Mouse (Mus musculus): Measurements from ENCODE around the gene Hist1h2bc. TPM values are rescaled to one million over a fixed set of nuclear protein-coding genes. Genes with fewer than 3 reads are reported as not detected.
A peak's percentile ranks its signal among the peaks of the same experiment; 100 is the strongest.
"Not testable (repeated sequence)": the region's sequence is repeated elsewhere in the genome, so short reads cannot be mapped to it uniquely, and the experiment has no call there.

The Hist1h2bc gene
- total RNA-seq (2021) = 10 to 100 TPM; 48.8 to 56.9 TPM
- long read RNA-seq, experiment 1, transcript Hist1h2bc-201 (2 exons, 1,156 nt) = major isoform, 66 of 69 reads
- long read RNA-seq, experiment 1, partial matches to known transcripts = 2 of 69 reads
- long read RNA-seq, experiment 1, other reads (novel, unspliced or antisense) = 1 of 69 reads
- long read RNA-seq, experiment 2, transcript Hist1h2bc-201 (2 exons, 1,156 nt) = major isoform, 43 of 46 reads
- long read RNA-seq, experiment 2, partial matches to known transcripts = 0 of 46 reads
- long read RNA-seq, experiment 2, other reads (novel, unspliced or antisense) = 3 of 46 reads

DNA sequence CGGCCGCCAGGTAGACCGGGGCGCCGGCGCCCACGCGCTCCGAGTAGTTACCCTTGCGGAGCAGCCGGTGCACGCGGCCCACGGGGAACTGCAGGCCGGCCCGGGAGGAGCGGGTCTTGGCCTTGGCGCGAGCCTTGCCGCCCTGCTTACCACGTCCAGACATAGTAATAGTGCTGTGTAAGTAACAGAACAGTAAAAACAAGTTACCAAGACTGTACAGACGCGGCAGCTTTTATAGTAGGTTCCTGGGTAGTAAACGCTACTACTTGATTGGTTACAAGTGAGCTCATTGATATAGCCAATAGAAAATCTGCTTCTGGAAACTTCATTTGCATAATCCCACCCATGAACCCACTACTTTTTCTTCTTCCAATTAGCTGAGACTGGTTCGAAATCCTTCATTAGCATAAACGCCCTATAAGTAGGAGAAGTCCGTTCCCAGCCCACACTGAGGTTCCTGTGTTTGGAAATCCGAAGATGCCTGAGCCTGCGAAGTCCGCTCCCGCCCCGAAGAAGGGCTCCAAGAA is at the start of gene Hist1h2bc, which contains the start of gene Hist1h2ac:
Gene Hist1h2bc (plus strand): TSS at position 445 of the 527 bp plus-strand sequence.
Gene Hist1h2ac (minus strand): TSS at position 194 of the 527 bp plus-strand sequence.
- intact Hi-C loops (cut with DNase I) = loop anchor here (2.0 to 10.0 kb wide), 5 partner anchors 51 to 1642 kb away; partner anchors contain the start of genes Hist1h1c, Hist1h1e, Hist1h2ag and Hist1h2bj

GRCm38 (mm10) chr13:23659636-23660366 is 24.2 kb upstream of the Hist1h2bc start:
- DNase-seq = no peak

More for the DNA sequence above, at the start of gene Hist1h2bc, which contains the start of gene Hist1h2ac:
- peak; percentile 73 to 77 for DNase-seq

DNA sequence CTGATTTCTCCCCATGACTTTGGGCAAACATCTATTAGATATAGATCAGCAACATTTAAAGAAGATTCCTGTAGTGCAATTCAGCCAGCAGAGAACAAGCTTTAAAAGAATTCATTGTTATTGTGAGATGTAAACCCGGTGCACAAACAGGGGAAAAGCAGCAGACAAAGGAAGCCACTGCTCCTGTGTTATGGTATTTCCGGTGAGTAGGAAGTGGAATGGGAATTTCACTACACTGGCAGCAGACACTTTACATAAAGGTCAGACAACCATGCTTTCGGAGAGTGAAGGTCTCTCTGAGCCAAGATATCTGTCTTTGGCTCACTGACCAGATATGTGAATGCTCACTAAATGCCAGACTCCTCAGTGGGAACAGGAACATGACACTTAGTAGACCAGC is 21.5 kb upstream of the Hist1h2bc start:
- no peak for DNase-seq
- intact Hi-C loops (cut with DNase I) = no loop called here

More at GRCm38 (mm10) chr13:23659636-23660366, 24.2 kb upstream of the Hist1h2bc start:
- intact Hi-C loops (cut with DNase I) = no loop called here

- DNase-seq = no peak
- intact Hi-C loops (cut with DNase I) = loop anchor here (2.0 to 10.0 kb wide), 5 partner anchors 51 to 1640 kb away; partner anchors contain the start of genes Hist1h1c, Hist1h1e, Hist1h2ag and Hist1h2bj
These were observed 1.9 kb upstream of the Hist1h2bc start for GRCm38 (mm10) chr13:23681990-23682582.

- no peak for DNase-seq
- intact Hi-C loops (cut with DNase I) = loop anchor here (2.0 to 10.0 kb wide), 5 partner anchors 52 to 1640 kb away; partner anchors contain the start of genes Hist1h1c, Hist1h1e, Hist1h2ag and Hist1h2bj
These were observed 1.4 kb upstream of the Hist1h2bc start for GRCm38 (mm10) chr13:23682623-23682946.

- not testable (repeated sequence) for DNase-seq
- intact Hi-C loops (cut with DNase I) = loop anchor here (2.0 to 10.0 kb wide), 5 partner anchors 52 to 1641 kb away; partner anchors contain the start of genes Hist1h1c, Hist1h1e, Hist1h2ag and Hist1h2bj
These were observed 848 bp upstream of the Hist1h2bc start for GRCm38 (mm10) chr13:23682947-23683754.

DNA sequence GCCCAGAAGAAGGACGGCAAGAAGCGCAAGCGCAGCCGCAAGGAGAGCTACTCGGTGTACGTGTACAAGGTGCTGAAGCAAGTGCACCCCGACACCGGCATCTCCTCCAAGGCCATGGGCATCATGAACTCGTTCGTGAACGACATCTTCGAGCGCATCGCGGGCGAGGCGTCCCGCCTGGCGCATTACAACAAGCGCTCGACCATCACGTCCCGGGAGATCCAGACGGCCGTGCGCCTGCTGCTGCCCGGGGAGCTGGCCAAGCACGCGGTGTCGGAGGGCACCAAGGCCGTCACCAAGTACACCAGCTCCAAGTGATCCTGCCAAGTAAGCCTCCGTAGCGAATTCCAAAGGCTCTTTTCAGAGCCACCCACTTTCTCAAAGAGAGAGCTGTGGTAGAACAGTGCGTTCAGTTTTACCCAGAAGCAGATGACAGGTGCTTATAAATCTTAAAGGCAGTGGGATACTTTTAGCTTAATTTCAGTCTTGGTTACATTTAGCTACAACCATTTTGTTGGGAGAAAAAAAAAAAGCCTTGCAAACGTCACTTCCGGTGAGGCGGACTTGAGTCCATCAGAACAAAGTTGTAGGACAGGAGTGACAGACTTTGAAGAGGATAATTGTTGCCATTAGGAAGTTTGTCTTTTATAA is 421 bp downstream of the Hist1h2bc start:
- DNase-seq = peak; percentile 30 to 66
- intact Hi-C loops (cut with DNase I) = loop anchor here (5.0 to 10.0 kb wide), 3 partner anchors 50 to 1642 kb away; partner anchors contain the start of genes Hist1h1c, Hist1h2ag, Hist1h2bj and Hist1h4i

GRCm38 (mm10) chr13:23685121-23685861 is 1.3 kb downstream of the Hist1h2bc start:
- DNase-seq = no peak
- intact Hi-C loops (cut with DNase I) = loop anchor here (1.0 to 10.0 kb wide), 2 partner anchors 11 to 50 kb away; partner anchors contain the start of gene Hist1h1c

GRCm38 (mm10) chr13:23685966-23686365 is 2.0 kb downstream of the Hist1h2bc start:
- DNase-seq = no peak
- intact Hi-C loops (cut with DNase I) = loop anchor here (1.0 to 10.0 kb wide), 2 partner anchors 10 to 49 kb away; partner anchors contain the start of gene Hist1h1c

GRCm38 (mm10) chr13:23687181-23687580 is 3.2 kb downstream of the Hist1h2bc start:
- intact Hi-C loops (cut with DNase I) = loop anchor here (10.0 kb wide), 1 partner anchor 48 kb away; the partner anchor contains the start of gene Hist1h1c
- no peak for DNase-seq

DNA sequence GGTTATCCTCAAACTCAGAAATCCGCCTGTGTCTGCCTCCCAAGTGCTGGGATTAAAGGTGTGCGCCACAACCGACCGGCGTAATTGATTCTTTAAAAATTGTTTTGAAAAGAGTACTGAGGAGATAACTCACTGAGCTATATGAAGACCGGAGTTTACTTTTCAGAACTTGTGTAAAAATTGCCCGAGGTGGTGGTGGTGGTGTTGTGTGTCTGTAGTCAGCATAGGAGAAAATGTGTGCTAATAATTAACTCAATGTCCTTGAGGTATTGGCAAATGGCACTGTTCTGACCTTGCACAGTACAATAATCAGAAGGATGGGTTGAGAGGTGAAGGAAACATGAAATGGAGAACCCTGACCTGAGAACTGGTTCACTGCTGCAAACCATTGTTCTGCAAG is 3.9 kb downstream of the Hist1h2bc start:
- intact Hi-C loops (cut with DNase I) = loop anchor here (10.0 kb wide), 1 partner anchor 47 kb away; the partner anchor contains the start of gene Hist1h1c
- DNase-seq = no peak

DNA sequence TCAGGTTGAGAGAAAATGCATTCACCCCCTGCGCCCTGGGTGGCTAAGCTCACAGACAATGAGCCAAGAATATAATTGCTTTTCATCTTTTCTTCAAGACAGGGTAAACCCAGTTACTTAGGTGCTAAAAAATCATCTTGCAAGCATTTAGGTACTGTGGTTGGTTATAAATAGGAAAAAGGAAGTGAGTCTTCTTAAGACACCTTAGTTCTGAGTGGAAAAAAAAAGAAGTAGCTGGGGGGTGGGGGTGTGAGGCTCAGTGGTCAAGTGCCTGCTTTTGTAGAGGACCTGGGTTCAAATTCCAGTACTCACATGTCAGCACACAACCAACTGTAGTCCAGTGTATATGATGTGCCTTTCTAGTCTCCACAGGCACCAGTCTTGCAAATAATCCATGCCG is 5.0 kb downstream of the Hist1h2bc start:
- intact Hi-C loops (cut with DNase I) = loop anchor here (10.0 kb wide), 1 partner anchor 46 kb away; the partner anchor contains the start of gene Hist1h1c
- no peak for DNase-seq

- DNase-seq = no peak
- intact Hi-C loops (cut with DNase I) = loop anchor here (10.0 kb wide), 1 partner anchor 45 kb away; the partner anchor contains the start of gene Hist1h1c
These were observed 5.5 kb downstream of the Hist1h2bc start for GRCm38 (mm10) chr13:23689459-23689858.

DNA sequence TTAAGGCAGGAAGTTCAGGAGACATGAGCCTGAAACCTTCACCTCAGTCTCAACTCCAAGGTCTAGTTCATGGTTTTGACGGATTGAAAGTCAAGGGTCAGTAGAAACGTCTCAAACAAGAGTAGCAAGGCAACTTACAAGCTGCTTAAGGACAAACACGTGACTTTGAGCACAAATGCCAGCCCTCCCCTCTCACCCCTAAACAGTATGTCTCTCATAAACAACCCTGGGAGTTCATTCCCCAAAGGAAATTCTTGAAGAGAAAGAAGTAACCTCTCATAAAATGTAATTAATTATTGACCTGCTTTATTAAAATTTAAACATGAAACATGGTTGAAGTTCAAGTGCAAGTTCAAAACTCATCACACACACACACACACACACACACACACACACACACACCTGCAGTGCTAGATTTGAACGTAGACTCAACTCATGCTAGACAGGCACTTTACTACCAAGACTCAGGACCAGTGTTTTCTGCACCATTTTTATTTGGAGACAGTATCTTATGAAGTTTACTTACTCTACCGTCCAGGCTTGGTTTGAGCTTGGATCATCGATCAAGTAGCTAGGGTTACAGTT is 9.9 kb downstream of the Hist1h2bc start:
- intact Hi-C loops (cut with DNase I) = no loop called here
- no peak for DNase-seq

DNA sequence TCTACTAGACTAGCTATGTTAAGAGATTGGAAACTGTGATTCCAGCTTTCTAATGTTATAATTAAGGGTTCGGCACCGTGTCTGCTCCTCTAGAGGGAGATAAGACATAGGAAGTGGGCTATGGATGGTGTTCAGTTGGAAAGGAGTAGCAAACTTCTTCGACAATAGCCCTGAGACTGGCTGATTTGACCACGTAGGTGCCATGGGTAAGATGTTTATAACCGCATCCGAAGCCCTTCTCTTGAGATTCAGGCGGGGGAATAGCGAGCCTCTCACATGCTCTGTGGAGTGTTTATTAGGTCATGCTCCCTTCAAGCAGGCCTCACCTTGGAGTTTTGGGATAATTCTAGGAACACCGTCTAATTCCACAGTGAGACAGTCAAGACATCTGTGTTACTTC is 11.0 kb downstream of the Hist1h2bc start:
- intact Hi-C loops (cut with DNase I) = loop anchor here (5.0 kb wide), 3 partner anchors 73 to 153 kb away; partner anchors contain the start of genes Hist1h1e, Hist1h2be, Hist1h2bh and Hist1h3f
- DNase-seq = no peak

DNA sequence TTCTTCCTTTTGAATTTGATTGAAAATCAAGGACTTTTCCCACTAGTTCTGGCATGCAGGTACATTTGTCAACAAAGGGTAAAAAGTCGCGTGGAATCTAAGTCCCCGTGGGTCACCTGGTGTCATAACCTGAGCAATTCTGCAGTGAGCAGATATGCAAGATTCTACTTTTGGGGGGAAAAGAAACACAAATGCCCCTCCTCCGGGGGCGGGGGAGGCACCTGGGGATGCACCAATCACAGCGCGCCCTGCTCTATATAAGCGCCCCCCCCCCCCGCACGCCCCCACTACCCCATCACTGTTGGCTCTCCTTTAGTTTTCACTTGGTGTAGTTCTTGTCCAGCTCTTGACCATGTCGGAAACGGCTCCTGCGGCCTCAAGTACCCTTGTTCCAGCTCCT is 11.5 kb downstream of the Hist1h2bc start, which contains the start of gene Hist1h1t:
Gene Hist1h1t (plus strand): TSS at position 301 of the 400 bp plus-strand sequence.
- intact Hi-C loops (cut with DNase I) = loop anchor here (5.0 kb wide), 3 partner anchors 73 to 153 kb away; partner anchors contain the start of genes Hist1h1e, Hist1h2be, Hist1h2bh and Hist1h3f

DNA sequence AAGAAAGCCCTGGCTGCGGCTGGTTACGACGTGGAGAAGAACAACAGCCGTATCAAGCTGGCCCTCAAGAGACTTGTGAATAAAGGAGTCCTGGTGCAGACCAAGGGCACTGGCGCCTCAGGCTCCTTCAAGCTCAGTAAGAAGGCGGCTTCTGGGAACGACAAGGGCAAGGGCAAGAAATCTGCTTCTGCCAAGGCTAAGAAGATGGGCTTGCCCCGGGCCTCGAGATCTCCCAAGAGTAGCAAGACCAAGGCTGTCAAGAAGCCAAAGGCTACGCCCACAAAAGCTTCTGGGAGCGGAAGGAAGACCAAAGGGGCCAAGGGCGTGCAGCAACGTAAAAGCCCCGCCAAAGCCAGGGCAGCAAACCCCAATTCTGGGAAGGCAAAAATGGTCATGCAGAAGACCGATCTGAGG is 12.1 kb downstream of the Hist1h2bc start:
- no peak for DNase-seq
- intact Hi-C loops (cut with DNase I) = loop anchor here (1.0 to 5.0 kb wide), 4 partner anchors 11 to 154 kb away; partner anchors contain the start of genes Hist1h1e, Hist1h2be, Hist1h2bh and Hist1h3f

More for the DNA sequence above, 11.5 kb downstream of the Hist1h2bc start, which contains the start of gene Hist1h1t:
- no peak for DNase-seq

All from heart, postnatal 14 days (tissue).